Mouse (Mus musculus): ENCODE results near the gene Ttc23.

GRCm38 (mm10) chr7:67681078-67681477, 33.9 kb downstream of the Ttc23 start:
- TF ChIP-seq CHD2 (IDR thresholded peaks at IDR 0.05; ENCODE audit: low read depth, low read length): no peak
- TF ChIP-seq MAFK (IDR thresholded peaks at IDR 0.05; ENCODE audit: insufficient read depth, low read depth, low read length): no peak
- no peak for TF ChIP-seq HCFC1 (IDR thresholded peaks at IDR 0.05; ENCODE audit: borderline replicate concordance, insufficient read depth, low read length)
- no peak for TF ChIP-seq ZC3H11A (IDR thresholded peaks at IDR 0.05; ENCODE audit: borderline replicate concordance, low read depth, low read length)

Measured in ES-E14 (cell line).